Mouse (Mus musculus): Measurements from ENCODE around the gene Tet2. TPM values are rescaled to one million over a fixed set of nuclear protein-coding genes. Genes with fewer than 3 reads are reported as not detected.
"Not testable (repeated sequence)": the region's sequence is repeated elsewhere in the genome, so short reads cannot be mapped to it uniquely, and the experiment has no call there.

The Tet2 gene
- 10 to 100 TPM; 46.1 to 48.1 TPM for total RNA-seq (2021)
- long read RNA-seq, experiment 1, partial matches to known transcripts, result 1 of 3 reads
- long read RNA-seq, experiment 1, other reads (novel, unspliced or antisense), result 2 of 3 reads
- long read RNA-seq, experiment 2, partial matches to known transcripts, result 0 of 5 reads
- long read RNA-seq, experiment 2, other reads (novel, unspliced or antisense), result 5 of 5 reads

DNA sequence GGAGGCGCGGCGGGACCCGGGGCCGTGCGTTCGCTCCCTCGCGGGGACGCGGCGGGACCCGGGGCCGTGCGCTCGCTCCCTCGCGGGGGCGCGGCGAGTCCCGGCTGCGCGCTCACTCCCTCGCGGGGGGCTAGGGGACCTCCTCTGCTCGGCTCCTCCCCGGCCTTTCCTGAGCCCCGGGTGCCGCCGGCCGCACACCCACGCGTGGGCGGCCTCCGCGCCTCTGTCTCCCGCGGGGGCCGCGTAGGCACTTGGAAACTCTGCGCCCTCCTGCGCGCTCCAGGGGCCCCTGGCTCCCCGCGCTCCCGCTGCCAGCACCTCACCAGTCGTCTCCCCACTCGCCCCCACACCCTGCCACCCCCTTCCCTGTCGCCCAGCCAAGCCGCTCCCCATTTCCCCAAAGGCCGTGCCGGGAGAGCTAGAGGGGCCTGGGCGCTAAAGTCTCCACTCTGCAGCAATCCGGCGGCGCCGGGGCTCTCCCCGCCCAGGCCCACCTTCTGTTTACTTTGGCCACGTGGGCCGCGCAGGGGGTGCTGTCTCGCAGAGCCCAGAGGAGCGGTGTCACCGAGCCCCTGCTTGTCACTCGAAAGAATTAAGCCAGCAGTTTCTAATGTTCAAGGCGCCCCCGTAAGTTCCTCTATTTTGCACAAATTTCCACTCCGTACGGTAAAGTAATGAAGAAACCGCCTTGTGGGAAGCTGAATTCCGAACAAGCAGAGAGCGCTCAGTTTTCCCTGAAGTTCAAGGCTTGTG is at the start of gene Tet2:
Gene Tet2 (minus strand): TSS at position 589 of the 753 bp plus-strand sequence.
- intact Hi-C loops (cut with DNase I), result loop anchor here (10.0 kb wide), 2 partner anchors 210 to 700 kb away; no protein-coding TSS in a partner anchor
- peak; percentile 41 to 59 for DNase-seq (ENCODE audit: low spot score in 2 of 2)

DNA sequence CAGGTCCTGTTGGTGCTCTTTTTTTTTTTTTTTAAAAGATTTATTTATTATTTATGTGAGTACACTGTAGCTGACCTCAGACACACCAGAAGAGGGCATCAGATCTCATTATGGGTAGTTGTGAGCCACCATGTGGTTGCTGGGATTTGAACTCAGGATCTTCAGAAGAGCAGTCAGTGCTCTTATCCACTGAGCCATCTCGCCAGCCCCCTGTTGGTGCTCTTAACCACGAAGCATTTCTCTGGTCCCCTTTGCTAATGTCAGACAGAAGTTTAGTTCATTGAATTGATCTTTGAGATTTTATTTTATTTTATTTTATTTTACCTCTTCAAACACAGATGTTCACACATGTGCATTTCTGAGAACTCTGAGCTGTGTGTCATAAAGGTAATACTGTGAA is 48.1 kb upstream of the Tet2 start:
- intact Hi-C loops (cut with DNase I); DNase-seq (ENCODE audit: low spot score in 2 of 2): not testable (repeated sequence)

DNA sequence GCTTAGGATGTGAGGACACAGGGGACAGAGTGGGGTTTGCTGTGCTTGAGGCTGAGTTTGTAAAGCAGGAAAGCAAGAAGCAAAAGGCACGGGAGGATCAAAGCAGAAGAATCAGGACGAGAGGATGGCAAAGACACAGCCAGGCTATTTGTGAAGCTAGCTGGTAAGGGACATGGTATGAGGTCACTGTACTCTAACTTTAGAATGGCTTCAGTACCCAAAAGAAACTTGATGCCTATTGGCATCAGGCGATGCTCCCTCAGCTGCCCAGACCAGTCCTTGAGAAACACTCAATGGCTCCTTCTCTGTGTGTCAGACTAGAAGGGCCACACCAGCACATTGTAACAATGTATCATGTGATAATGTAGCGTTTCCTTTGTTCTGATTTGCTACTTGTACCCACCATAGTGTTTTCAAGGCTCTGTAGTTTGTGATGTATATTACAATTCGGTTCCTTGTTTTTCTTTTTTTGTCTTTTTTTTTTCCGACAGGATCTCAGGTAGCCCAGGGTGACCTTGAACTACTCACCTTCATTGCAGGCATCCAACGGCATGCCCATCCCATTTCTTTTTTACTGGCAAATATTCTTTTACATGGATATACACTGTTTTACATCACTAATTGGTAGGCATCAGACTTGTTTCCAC is 45.7 kb upstream of the Tet2 start:
- no peak for DNase-seq (ENCODE audit: low spot score in 2 of 2)
- intact Hi-C loops (cut with DNase I), result no loop called here

DNA sequence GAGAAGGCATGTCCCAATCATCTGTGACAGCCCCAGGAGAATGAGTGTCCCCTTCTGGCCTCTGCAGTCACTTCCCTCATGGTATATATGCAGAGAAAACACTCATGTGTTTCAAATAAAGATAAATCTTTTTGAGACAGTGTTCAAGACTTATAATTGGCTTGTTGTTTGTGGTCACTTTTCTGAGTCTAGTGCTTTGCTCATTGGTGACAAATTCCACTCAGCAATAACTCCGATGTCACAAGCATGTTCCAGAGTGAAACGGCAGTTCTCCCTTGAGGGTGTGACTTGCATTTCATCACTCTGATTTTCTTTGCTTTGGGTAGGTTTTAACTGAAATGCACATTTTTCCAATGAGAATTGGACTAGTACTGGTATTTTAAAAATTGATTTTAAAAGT is 40.1 kb upstream of the Tet2 start:
- intact Hi-C loops (cut with DNase I), result no loop called here
- DNase-seq (ENCODE audit: low spot score in 2 of 2), result no peak

DNA sequence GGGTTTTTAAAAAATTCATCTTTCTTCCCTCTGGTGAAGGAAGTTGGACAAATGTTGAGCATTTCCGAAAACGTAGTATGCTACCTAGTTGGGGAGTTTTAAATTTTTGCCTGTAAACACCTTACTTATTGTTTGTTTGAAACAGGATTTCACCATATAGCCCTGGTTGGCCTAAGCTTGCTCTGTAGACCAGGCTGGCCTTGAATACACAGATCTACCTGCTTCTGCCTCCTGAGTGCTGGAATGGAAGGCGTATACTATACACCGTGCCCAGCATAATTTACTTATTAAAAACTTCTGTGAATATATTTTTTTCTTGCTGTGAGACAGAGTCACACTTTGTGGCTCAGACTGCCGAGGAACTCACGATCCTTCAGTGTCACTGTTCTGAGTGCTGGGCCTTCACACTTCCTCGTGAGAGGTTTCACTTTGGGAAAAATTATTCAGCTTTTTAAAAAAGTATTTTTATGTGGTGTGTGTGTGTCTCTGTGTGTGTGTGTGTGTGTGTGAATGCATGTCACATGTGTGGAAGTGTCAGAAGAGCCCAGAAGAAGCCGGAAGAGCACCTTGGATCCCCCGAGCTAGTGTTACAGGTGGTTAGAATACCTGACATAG is 38.6 kb upstream of the Tet2 start:
- DNase-seq (ENCODE audit: low spot score in 2 of 2), result no peak
- intact Hi-C loops (cut with DNase I), result no loop called here

DNA sequence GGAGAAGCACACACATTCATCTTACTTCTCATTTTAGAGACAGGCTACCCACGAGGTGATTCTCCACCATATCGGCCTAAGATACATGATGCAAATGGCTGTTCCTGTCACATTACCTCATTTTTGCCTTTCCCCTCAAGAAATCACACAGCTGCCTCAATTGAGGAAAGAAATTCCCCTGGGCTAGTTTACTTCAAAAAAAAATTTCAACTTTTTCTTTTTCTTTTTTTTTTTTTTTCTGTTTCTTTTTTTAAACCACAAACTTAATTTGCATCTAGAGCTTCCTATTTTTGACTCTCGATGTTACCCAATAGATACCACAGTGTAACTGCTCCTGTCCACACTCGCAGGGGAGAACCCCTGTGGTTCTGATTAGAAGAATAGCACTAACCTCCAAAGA is 38.0 kb upstream of the Tet2 start:
- intact Hi-C loops (cut with DNase I), result no loop called here
- DNase-seq (ENCODE audit: low spot score in 2 of 2), result no peak

DNA sequence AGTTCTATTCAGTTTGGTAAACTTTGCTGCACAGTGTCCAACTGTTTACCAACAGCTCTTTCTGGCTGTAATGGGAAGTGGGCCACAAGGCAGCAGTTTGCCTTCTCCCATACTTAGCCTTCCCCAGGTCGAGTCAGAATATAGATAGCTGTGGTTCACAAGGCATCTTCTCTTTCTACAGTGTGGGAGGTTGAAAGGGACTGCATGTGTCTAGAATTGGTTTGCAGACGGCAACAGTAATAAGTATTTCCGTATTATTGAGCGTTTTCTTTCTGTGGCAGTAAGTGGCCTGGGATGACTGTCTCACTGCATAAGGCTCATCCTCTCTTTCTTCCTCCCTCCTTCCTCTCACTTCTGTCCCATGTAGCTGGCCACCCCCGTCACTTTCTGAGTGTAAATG is 37.2 kb upstream of the Tet2 start:
- no peak for DNase-seq (ENCODE audit: low spot score in 2 of 2)
- intact Hi-C loops (cut with DNase I), result no loop called here

DNA sequence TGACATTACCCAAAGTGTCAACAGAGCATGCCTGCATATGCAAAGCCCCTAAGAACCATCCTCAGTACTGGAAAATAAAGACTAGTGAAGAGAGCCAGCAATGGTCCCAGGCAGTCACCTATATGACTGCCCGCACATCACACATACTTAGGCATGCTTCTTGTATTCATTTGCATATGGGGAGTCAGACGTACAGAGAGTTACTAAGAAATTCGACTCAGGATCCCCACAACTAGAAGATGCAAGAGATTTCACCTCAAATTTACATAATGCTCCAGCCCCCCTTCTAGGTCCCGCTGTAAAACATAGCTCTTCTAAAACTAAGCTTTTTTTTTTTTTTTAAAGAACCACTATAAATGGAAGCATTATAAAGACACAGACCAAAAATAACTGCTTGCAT is 36.6 kb upstream of the Tet2 start:
- no peak for DNase-seq (ENCODE audit: low spot score in 2 of 2)
- intact Hi-C loops (cut with DNase I), result no loop called here

DNA sequence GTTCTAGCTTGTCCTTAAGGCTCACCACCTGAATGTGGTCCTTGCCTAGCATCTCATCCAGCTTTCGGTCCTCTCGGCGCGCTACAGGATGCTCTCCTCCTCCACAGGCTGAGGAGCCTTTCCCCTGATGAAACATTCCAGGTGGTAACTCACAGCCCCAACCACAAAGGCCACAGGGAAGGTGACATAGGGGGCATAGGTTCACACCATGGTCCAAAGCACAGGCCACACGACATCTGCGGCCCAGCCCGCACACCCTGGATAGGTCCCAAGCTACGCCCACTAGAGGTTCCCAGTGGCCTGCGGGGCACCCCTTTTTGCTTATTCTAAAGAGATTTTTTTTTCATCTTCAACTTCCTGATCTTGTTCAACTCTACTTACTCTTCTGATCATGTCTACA is 34.7 kb upstream of the Tet2 start:
- DNase-seq (ENCODE audit: low spot score in 2 of 2), result no peak
- intact Hi-C loops (cut with DNase I), result no loop called here

DNA sequence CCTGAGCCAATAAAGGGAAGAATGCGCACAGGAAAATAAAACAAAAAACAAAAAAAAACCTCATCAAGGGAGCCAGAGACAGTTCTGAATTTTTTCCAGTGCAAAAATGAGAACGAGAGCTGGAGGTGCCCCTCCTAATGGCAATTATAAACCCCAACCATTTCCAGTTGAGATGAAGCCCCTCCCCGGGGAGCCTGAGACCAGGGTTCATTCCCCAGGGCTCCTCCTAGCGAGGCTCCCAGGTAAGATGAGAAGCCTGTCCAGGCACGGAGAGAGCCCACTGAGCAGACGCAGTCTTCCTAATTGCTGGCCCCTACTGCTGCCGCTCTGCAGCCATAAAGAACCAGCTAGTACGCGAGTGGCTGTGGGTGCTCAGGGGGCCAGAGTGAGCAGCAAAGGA is 34.2 kb upstream of the Tet2 start:
- intact Hi-C loops (cut with DNase I), result no loop called here
- DNase-seq (ENCODE audit: low spot score in 2 of 2), result no peak

DNA sequence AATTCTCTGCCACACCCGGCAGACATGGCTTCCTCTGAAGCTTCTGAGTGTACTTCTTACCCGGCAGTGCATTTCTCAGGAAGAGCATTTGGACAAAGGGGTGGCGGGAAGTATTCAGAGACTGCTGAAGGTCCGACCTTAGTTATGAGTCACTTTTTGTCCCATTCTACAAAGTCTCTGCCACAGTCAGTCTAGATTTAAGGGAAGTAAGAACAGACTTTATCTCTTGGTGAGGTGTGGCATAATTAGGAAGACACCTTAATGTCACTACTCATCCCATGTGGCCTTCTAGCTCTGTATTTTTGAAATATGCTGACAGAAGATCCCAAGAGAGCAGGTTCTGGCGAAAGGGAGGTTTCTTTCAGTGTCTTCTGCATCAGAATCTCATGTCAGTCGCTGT is 30.0 kb upstream of the Tet2 start:
- intact Hi-C loops (cut with DNase I), result no loop called here
- DNase-seq (ENCODE audit: low spot score in 2 of 2), result no peak

DNA sequence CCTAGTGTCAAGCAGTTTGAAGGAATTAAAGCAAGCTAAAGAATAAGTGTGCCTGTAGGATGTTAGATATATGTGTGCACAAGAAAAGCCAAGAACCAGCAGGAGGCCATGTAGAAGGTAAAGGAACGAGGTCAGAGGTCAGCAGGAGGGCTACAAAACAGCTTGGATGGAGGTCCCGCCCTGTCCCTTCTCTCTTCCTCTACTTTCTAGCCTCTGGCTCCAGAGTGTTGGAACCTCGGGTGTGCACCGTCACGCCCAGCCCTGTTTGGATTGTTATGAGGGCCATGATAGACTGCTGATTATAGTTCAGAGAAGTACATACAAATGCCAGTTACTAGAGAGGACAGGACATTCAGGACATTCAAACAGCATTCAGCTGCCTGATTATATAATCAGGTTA is 27.0 kb upstream of the Tet2 start:
- intact Hi-C loops (cut with DNase I), result no loop called here
- DNase-seq (ENCODE audit: low spot score in 2 of 2), result no peak

DNA sequence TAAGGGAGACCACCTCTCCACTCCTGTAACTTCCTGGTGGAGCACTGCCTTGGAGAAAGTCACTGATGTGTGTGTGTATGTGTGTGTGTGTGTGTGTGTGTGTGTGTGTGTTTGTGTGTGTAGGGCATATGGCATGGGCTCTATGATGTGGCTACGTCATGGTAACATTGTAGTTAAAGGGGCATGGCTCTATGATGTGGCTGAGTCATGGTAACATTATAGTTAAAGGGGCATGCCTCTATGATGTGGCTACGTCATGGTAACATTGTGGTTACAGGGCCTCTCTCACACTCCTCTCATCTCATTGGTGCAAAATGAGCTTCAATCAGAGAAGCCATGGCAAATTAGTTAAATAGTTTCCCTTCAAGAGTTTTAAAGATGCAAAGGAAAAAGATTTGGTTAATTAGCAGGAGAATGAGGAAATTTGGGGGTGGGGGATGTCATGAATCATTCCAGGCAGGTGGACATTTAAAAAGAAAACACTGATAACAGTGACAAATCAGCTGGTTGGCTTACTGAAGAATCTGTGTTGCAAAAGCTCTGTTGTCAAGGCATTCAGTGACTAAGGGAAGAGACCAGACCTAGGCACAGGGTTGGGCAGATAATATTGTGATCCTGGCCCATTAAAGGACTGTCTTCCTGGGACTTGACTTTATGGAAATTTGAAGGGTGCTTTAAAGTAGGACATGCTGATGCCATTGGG is 18.7 kb upstream of the Tet2 start:
- intact Hi-C loops (cut with DNase I), result no loop called here
- no peak for DNase-seq (ENCODE audit: low spot score in 2 of 2)

DNA sequence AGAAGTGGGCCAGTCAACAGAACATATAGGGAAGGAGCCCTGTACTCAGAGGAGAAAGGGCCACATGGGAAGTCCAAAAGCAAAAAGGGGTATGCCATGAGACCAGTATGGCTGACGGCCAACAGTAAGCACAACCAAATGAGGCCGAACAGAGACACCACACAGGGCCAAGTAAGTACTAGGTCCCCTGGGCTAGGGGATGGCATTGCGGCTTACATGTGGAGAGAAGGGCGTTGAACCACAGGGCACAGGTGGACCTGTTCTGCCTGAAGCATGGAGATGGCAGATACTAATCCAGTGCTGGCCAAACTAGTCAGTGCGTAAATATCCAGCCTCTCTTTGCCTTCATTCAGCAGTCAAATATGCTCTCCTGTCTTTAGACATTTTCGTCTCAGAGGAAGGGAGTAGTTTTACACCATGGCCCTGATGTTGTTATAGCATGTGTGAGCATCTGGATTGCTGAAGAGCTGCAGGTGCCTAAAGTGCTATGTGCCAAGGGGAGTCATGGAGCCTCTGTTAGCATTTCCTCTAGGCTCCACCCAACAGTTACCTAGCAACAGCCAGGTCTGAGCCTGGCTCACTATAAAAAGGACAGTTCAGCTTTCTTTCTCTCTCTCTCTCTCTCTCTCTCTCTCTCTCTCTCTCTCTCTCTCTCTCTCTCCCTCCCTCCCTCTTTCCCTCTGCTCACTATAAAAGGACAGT is 14.6 kb upstream of the Tet2 start:
- no peak for DNase-seq (ENCODE audit: low spot score in 2 of 2)
- intact Hi-C loops (cut with DNase I), result no loop called here

DNA sequence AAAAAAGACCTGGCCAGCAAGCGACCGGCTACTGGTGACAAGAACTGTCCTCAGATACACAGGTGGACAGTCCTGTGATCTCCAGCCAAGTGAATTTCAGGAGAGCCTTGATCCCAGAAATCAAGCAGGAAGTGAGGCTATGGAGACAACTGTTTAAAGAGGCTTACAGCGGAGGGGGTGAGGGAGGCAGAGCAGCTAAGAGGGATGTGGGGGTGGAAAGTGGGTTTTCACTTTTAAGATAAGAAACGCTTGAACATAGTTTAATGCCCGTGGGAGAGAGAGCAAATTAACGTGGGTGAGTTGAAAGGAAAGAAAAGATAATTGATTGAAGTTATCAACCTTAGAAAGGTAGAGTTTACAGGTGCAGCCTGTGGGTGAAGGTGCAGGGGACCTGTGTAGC is 12.7 kb upstream of the Tet2 start:
- no peak for DNase-seq (ENCODE audit: low spot score in 2 of 2)
- intact Hi-C loops (cut with DNase I), result no loop called here

DNA sequence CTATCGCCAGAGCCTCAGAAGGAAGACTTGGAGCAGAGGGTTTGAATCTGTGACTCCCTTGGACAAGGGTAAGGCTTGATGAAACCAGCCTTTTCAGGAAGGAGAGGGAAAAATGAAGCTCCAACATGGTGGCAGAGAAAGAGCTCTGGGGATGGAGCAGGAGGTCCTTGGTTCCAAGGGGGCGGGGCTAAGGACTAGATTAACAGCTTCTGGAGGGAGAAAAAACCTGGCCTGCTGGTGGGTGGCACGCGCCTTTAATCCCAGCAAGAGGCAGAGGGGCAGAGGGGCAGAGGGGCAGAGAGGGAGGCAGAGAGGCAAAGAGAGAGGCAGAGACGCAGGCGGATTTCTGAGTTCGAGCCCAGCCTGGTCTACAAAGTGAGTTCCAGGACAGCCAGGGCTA is 12.2 kb upstream of the Tet2 start:
- no peak for DNase-seq (ENCODE audit: low spot score in 2 of 2)
- intact Hi-C loops (cut with DNase I), result no loop called here

DNA sequence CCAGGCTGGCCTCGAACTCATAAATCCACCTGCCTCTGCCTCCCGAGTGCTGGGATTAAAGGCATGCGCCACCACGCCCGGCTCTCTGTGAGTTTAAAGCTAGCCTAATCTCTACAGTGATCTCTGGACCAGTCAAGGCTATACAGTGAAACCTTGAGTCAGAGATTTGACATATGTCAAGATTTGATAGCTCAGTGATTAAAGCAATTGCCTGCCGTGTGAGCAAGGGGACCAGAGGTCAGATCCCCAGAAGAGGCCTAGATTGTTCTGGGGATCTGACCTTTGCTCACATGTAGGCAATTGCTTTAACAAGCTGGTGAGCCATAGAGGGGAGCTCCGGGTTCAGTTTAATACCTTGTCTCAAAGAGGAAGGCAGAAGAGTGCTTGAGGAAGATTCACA is 10.4 kb upstream of the Tet2 start:
- intact Hi-C loops (cut with DNase I), result no loop called here
- no peak for DNase-seq (ENCODE audit: low spot score in 2 of 2)

DNA sequence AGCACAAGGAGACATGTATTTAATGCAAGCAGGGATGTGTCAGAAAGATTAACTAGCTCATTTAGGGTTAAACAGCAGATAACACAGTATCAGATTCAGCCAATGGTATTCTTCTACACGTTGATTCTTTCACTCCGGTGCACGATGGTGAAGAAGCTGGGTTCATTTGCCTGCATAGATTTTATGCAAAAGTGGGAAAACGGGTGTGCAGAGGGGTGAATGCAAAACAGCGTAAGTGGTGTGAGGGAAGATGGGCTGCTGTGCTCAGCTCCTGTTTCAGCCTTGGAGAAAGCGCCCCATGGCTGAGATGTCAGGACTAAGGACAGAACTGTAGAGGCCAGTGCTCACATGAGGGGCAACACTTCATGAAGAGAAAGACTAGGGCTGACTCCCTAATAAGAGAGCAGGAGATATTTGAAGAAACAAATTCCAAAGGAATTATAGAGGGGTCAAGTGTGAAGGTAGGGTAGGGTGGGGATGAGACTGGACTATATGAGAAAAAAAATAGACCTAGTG is 9.7 kb upstream of the Tet2 start:
- DNase-seq (ENCODE audit: low spot score in 2 of 2), result no peak
- intact Hi-C loops (cut with DNase I), result no loop called here

DNA sequence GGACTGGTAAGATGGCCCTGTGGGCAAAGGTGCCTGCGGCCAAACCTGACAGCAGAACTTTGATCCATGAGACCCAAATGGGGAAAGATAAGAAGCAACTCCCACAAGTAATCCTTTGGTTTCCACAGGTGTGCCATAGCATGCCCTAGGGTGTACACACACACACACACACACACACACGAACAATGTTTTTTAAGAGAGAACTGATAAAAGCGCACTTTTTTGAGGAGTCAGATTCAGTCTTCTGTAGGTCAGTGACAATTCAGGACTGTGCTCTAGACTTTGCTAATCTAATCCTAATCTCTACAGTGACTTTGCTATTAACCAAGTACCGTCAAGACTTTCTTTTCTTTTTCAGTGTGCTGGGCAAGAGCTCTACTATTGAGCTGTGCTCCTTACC is 9.2 kb upstream of the Tet2 start:
- intact Hi-C loops (cut with DNase I), result no loop called here
- DNase-seq (ENCODE audit: low spot score in 2 of 2), result no peak
